Mouse (Mus musculus) frontal cortex, postnatal 25 days (tissue): ENCODE results near the gene Gm4779.
"Not testable (repeated sequence)": the region's sequence is repeated elsewhere in the genome, so short reads cannot be mapped to it uniquely, and the experiment has no call there.

ENCODE experiments used
- DNase-seq, 2 experiments: peaks; one replicate each; pipeline ENCODE4 v3.0.0; 2022; ENCODE audit warnings: low spot score in 2 of 2

Gm4779 gene

GRCm38 (mm10) chrX:101794342-101794741 lies at the start of gene Gm4779, which contains the start of gene 8030474K03Rik:
Gene Gm4779, minus strand, starts transcription at chrX:101794423.
Gene 8030474K03Rik, plus strand, starts transcription at chrX:101794656.
- DNase-seq: no peak

GRCm38 (mm10) chrX:101819980-101820379 lies 25.8 kb upstream of the Gm4779 start:
- DNase-seq: not testable (repeated sequence)

- no peak for DNase-seq
These were observed 24.9 kb upstream of the Gm4779 start for GRCm38 (mm10) chrX:101819163-101819562.

- no peak for DNase-seq
These were observed 17.5 kb upstream of the Gm4779 start for GRCm38 (mm10) chrX:101811750-101812149.

GRCm38 (mm10) chrX:101805512-101805911 lies 11.3 kb upstream of the Gm4779 start:
- no peak for DNase-seq

- DNase-seq: peak; percentile 44 to 52
These were observed 2.7 kb downstream of the Gm4779 start for GRCm38 (mm10) chrX:101791551-101791950.

- DNase-seq: peak; percentile 24 to 63
These were observed 22.2 kb downstream of the Gm4779 start for GRCm38 (mm10) chrX:101772035-101772434.

GRCm38 (mm10) chrX:101770307-101770706 lies 23.9 kb downstream of the Gm4779 start:
- DNase-seq: no peak

- no peak for DNase-seq
These were observed 24.7 kb downstream of the Gm4779 start for GRCm38 (mm10) chrX:101769478-101769877.

- DNase-seq: no peak
These were observed 26.9 kb downstream of the Gm4779 start for GRCm38 (mm10) chrX:101767280-101767679.

GRCm38 (mm10) chrX:101765111-101765510 lies 29.1 kb downstream of the Gm4779 start:
- no peak for DNase-seq

GRCm38 (mm10) chrX:101764621-101765020 lies 29.6 kb downstream of the Gm4779 start:
- DNase-seq: no peak

- peak; percentile 15 to 23 for DNase-seq
These were observed 39.7 kb downstream of the Gm4779 start for GRCm38 (mm10) chrX:101754478-101754877.

- DNase-seq: no peak
These were observed 44.1 kb downstream of the Gm4779 start for GRCm38 (mm10) chrX:101750144-101750543.

GRCm38 (mm10) chrX:101741064-101741433 lies 53.2 kb downstream of the Gm4779 start:
- DNase-seq: no peak

- DNase-seq: no peak
These were observed 53.7 kb downstream of the Gm4779 start for GRCm38 (mm10) chrX:101740335-101741063.
